Mouse (Mus musculus) urinary bladder, postnatal 36 days (tissue): Measurements from ENCODE around the gene Arid3b.
"Not testable (repeated sequence)": the region's sequence is repeated elsewhere in the genome, so short reads cannot be mapped to it uniquely, and the experiment has no call there.

Experiments
- DNase-seq, 2 experiments: peaks; one replicate each; pipeline ENCODE4 v3.0.0; 2022; ENCODE audit warnings: low spot score in 2 of 2, mixed read lengths in 1 of 2

The Arid3b gene

GRCm38 (mm10) chr9:57836581-57837170 is at the start of gene Arid3b:
Gene Arid3b (minus strand): TSS chr9:57836793.
- DNase-seq = peak; percentile 77 to 93

GRCm38 (mm10) chr9:57883413-57883812 is 46.8 kb upstream of the Arid3b start:
- DNase-seq = no peak

- DNase-seq = not testable (repeated sequence)
Measured at GRCm38 (mm10) chr9:57881781-57882180, 45.2 kb upstream of the Arid3b start.

GRCm38 (mm10) chr9:57880278-57880677 is 43.7 kb upstream of the Arid3b start:
- no peak for DNase-seq

GRCm38 (mm10) chr9:57879213-57879612 is 42.6 kb upstream of the Arid3b start:
- no peak for DNase-seq

GRCm38 (mm10) chr9:57874994-57875393 is 38.4 kb upstream of the Arid3b start:
- DNase-seq = no peak

- DNase-seq = no peak
Measured at GRCm38 (mm10) chr9:57874134-57874533, 37.5 kb upstream of the Arid3b start.

- no peak for DNase-seq
Measured at GRCm38 (mm10) chr9:57870273-57870816, 33.8 kb upstream of the Arid3b start.

GRCm38 (mm10) chr9:57868767-57869166 is 32.2 kb upstream of the Arid3b start:
- DNase-seq = no peak

- DNase-seq = no peak
Measured at GRCm38 (mm10) chr9:57867880-57868279, 31.3 kb upstream of the Arid3b start.

GRCm38 (mm10) chr9:57867236-57867635 is 30.6 kb upstream of the Arid3b start:
- no peak for DNase-seq

GRCm38 (mm10) chr9:57866530-57866929 is 29.9 kb upstream of the Arid3b start:
- DNase-seq = peak in 1 of 2 experiments; percentile 10

- no peak for DNase-seq
Measured at GRCm38 (mm10) chr9:57864336-57864735, 27.7 kb upstream of the Arid3b start.

- peak; percentile 6 to 12 for DNase-seq
Measured at GRCm38 (mm10) chr9:57861951-57862471, 25.4 kb upstream of the Arid3b start.

- DNase-seq = no peak
Measured at GRCm38 (mm10) chr9:57856456-57856855, 19.9 kb upstream of the Arid3b start.

- DNase-seq = no peak
Measured at GRCm38 (mm10) chr9:57854280-57854679, 17.7 kb upstream of the Arid3b start.

- no peak for DNase-seq
Measured at GRCm38 (mm10) chr9:57839032-57839431, 2.4 kb upstream of the Arid3b start.

GRCm38 (mm10) chr9:57835841-57836514 is 615 bp downstream of the Arid3b start:
- DNase-seq = no peak

- no peak for DNase-seq
Measured at GRCm38 (mm10) chr9:57834629-57835417, 1.8 kb downstream of the Arid3b start.

GRCm38 (mm10) chr9:57833762-57834471 is 2.7 kb downstream of the Arid3b start:
- DNase-seq = no peak

- peak; percentile 91 to 95 for DNase-seq
Measured at GRCm38 (mm10) chr9:57831267-57832082, 5.1 kb downstream of the Arid3b start.
